Mouse (Mus musculus) gonadal fat pad, adult 2 months (tissue): ENCODE data around the gene Glis3. TPM values are rescaled to one million over a fixed set of nuclear protein-coding genes. Genes with fewer than 3 reads are reported as not detected.
A peak's percentile ranks its signal among the peaks of the same experiment; 100 is the strongest.

Source experiments
- DNase-seq: peaks from one replicate; pipeline ENCODE4 v3.0.0-alpha.2; 2012; ENCODE audit warnings: low read depth
- polyA plus RNA-seq: library from polyadenylated mRNA; depleted of rRNA; stranded (reverse); fragments of >200 nt; gene quantifications from 2 replicates; pipeline ENCODE4 v1.2.3, GENCODE M21; 2012

The Glis3 gene
- polyA plus RNA-seq, 1 experiment = 8.6 TPM

GRCm38 (mm10) chr19:28383425-28383824 lies 296.5 kb downstream of the Glis3 start:
- DNase-seq = no peak

GRCm38 (mm10) chr19:28382168-28382911 lies 297.5 kb downstream of the Glis3 start:
- no peak for DNase-seq

- DNase-seq = no peak
Observed at GRCm38 (mm10) chr19:28381441-28381840, 298.4 kb downstream of the Glis3 start.

- no peak for DNase-seq
Observed at GRCm38 (mm10) chr19:28380691-28381262, 299.1 kb downstream of the Glis3 start.

GRCm38 (mm10) chr19:28377788-28378295 lies 302.0 kb downstream of the Glis3 start:
- DNase-seq = no peak

- DNase-seq = no peak
Observed at GRCm38 (mm10) chr19:28376401-28376800, 303.5 kb downstream of the Glis3 start.

- no peak for DNase-seq
Observed at GRCm38 (mm10) chr19:28375746-28376145, 304.1 kb downstream of the Glis3 start.

- no peak for DNase-seq
Observed at GRCm38 (mm10) chr19:28374524-28374923, 305.4 kb downstream of the Glis3 start.

GRCm38 (mm10) chr19:28368215-28368614 lies 311.7 kb downstream of the Glis3 start:
- DNase-seq = no peak

GRCm38 (mm10) chr19:28367274-28367673 lies 312.6 kb downstream of the Glis3 start:
- no peak for DNase-seq

- DNase-seq = no peak
Observed at GRCm38 (mm10) chr19:28366766-28367165, 313.1 kb downstream of the Glis3 start.

- no peak for DNase-seq
Observed at GRCm38 (mm10) chr19:28365897-28366296, 314.0 kb downstream of the Glis3 start.

- DNase-seq = no peak
Observed at GRCm38 (mm10) chr19:28360884-28361283, 319.0 kb downstream of the Glis3 start.

GRCm38 (mm10) chr19:28357595-28357994 lies 322.3 kb downstream of the Glis3 start:
- DNase-seq = no peak

GRCm38 (mm10) chr19:28351068-28352066 lies 328.5 kb downstream of the Glis3 start:
- no peak for DNase-seq

GRCm38 (mm10) chr19:28347080-28347825 lies 332.6 kb downstream of the Glis3 start:
- DNase-seq = no peak

- DNase-seq = peak; percentile 60
Observed at GRCm38 (mm10) chr19:28343640-28344039, 336.2 kb downstream of the Glis3 start.

GRCm38 (mm10) chr19:28337574-28337973 lies 342.3 kb downstream of the Glis3 start:
- DNase-seq = no peak

- no peak for DNase-seq
Observed at GRCm38 (mm10) chr19:28336651-28337510, 343.0 kb downstream of the Glis3 start.

GRCm38 (mm10) chr19:28335890-28336289 lies 344.0 kb downstream of the Glis3 start:
- DNase-seq = no peak
